Comparison of ENCODE assay signal across 14 mouse cellular contexts in genomic region chr4:132253622-132254021, GRCm38 (mm10). TPM values are rescaled to one million over a fixed set of nuclear protein-coding genes. Genes with fewer than 3 reads are reported as not detected.
DNase-seq lines count a peak whose midpoint lies in the region; ATAC-seq and TF ChIP-seq lines count a peak whose summit lies in the region.
"Had no signal": no experiment of that assay in that cellular context is flagged by ENCODE, and none has a peak within 500 bp of the region (broad histone marks: within the 10 kb centered on the region; RNA-seq: fewer than 3 reads in every experiment).

No protein-coding gene starts in this region.

- H3K4me1 ChIP-seq in hindbrain, embryonic 14.5 days (replicated peaks; ENCODE audit: control insufficient read depth, insufficient read depth, low read length), result no peaks in the 10 kb centered on the region
- H3K4me1 ChIP-seq in hindbrain, embryonic 11.5 days (replicated peaks; ENCODE audit: control insufficient read depth, insufficient read depth, low read length), result no peaks in the 10 kb centered on the region
- no peaks in the 10 kb centered on the region for H3K4me1 ChIP-seq in midbrain, embryonic 14.5 days (ENCODE audit: control insufficient read depth, insufficient read depth, low read length)
- 0 out of 2 replicates have a peak, but pooled peaks cover under 1% of the 10 kb centered on the region for H3K4me1 ChIP-seq in midbrain, embryonic 15.5 days
- H3K4me1 ChIP-seq: stomach, embryonic 15.5 days had no signal

- intact Hi-C loops in gastrocnemius, adult 2 months (cut with DNase I), result no loop called here
- intact Hi-C loops in gastrocnemius, postnatal 36 days (cut with DNase I), result no loop called here

- no peak overlapping the region for H3K9ac ChIP-seq in hindbrain, embryonic 14.5 days
- no peak overlapping the region for H3K9ac ChIP-seq in hindbrain, embryonic 11.5 days (ENCODE audit: low read depth, low read length)
- H3K9ac ChIP-seq in midbrain, embryonic 14.5 days (replicated peaks; ENCODE audit: low read length), result no peak overlapping the region
- H3K9ac ChIP-seq in midbrain, embryonic 15.5 days, result no peak overlapping the region
- H3K9ac ChIP-seq: stomach, embryonic 15.5 days had no signal

- no peak for TF ChIP-seq CTCF in gastrocnemius, adult 2 months (IDR thresholded peaks at IDR 0.05)

- H3K36me3 ChIP-seq in hindbrain, embryonic 14.5 days (replicated peaks; ENCODE audit: control insufficient read depth, insufficient read depth), result peaks cover 32% of the 10 kb centered on the region
- 0 out of 2 replicates have a peak, but pooled peaks cover 1% of the 10 kb centered on the region for H3K36me3 ChIP-seq in hindbrain, embryonic 11.5 days (ENCODE audit: control insufficient read depth, insufficient read depth, low read length)
- H3K36me3 ChIP-seq in midbrain, embryonic 14.5 days (ENCODE audit: control insufficient read depth, insufficient read depth, low read length), result peaks cover 31% of the 10 kb centered on the region
- peaks cover 13% of the 10 kb centered on the region for H3K36me3 ChIP-seq in midbrain, embryonic 15.5 days (replicated peaks)

- H3K27ac ChIP-seq in gastrocnemius, adult 2 months, result peak overlapping the region; percentile 28; the same call in 1 of the 2 replicates
- H3K27ac ChIP-seq in hindbrain, embryonic 14.5 days, result 0 out of 2 replicates have a peak overlapping the region, but pooled peaks have one; percentile 14
- no peak overlapping the region for H3K27ac ChIP-seq in hindbrain, embryonic 11.5 days (ENCODE audit: low read depth, low read length)
- H3K27ac ChIP-seq in midbrain, embryonic 14.5 days (replicated peaks; ENCODE audit: low read depth, low read length), result 0 out of 2 replicates have a peak overlapping the region, but pooled peaks have one; percentile 13
- no peak overlapping the region for H3K27ac ChIP-seq in midbrain, embryonic 15.5 days
- H3K27ac ChIP-seq: macrophage; stomach, embryonic 15.5 days had no signal

- H3K27me3 ChIP-seq in hindbrain, embryonic 14.5 days (ENCODE audit: control insufficient read depth, insufficient read depth, low read length), result no peaks in the 10 kb centered on the region
- no peaks in the 10 kb centered on the region for H3K27me3 ChIP-seq in hindbrain, embryonic 11.5 days (ENCODE audit: control insufficient read depth, insufficient read depth, low read length)
- H3K27me3 ChIP-seq in midbrain, embryonic 14.5 days (ENCODE audit: control insufficient read depth, insufficient read depth, low read length), result no peaks in the 10 kb centered on the region
- H3K27me3 ChIP-seq in midbrain, embryonic 15.5 days (replicated peaks), result no peaks in the 10 kb centered on the region
- H3K27me3 ChIP-seq: stomach, embryonic 15.5 days had no signal

- no peaks in the 10 kb centered on the region for H3K9me3 ChIP-seq in hindbrain, embryonic 14.5 days (ENCODE audit: control insufficient read depth, low read length)
- no peaks in the 10 kb centered on the region for H3K9me3 ChIP-seq in hindbrain, embryonic 11.5 days (ENCODE audit: control insufficient read depth, low read length)
- H3K9me3 ChIP-seq in midbrain, embryonic 14.5 days (ENCODE audit: control insufficient read depth, low read length), result no peaks in the 10 kb centered on the region
- H3K9me3 ChIP-seq in midbrain, embryonic 15.5 days, result no peaks in the 10 kb centered on the region
- H3K9me3 ChIP-seq: stomach, embryonic 15.5 days had no signal

- H3K4me3 ChIP-seq in gastrocnemius, adult 2 months, result no peak overlapping the region
- H3K4me3 ChIP-seq in hindbrain, embryonic 14.5 days (replicated peaks; ENCODE audit: low read length), result no peak overlapping the region
- no peak overlapping the region for H3K4me3 ChIP-seq in hindbrain, embryonic 11.5 days (ENCODE audit: low read depth, low read length)
- no peak overlapping the region for H3K4me3 ChIP-seq in midbrain, embryonic 14.5 days (replicated peaks; ENCODE audit: low read depth, low read length)
- no peak overlapping the region for H3K4me3 ChIP-seq in midbrain, embryonic 15.5 days
- H3K4me3 ChIP-seq: stomach, embryonic 15.5 days had no signal

- no peak for DNase-seq in gastrocnemius, adult 2 months
- no peak for DNase-seq in gastrocnemius, postnatal 36 days
- no peak for DNase-seq in hindbrain, embryonic 14.5 days (ENCODE audit: low spot score)
- DNase-seq in hindbrain, embryonic 11.5 days (ENCODE audit: low spot score), result no peak
- no peak for DNase-seq in midbrain, embryonic 14.5 days
- DNase-seq in ovary, adult 18-20 months (ENCODE audit: low spot score), result no peak
- DNase-seq in right cerebral cortex, postnatal 14 days, result no peak
- DNase-seq: kidney, postnatal 4 days; left cerebral cortex, postnatal 4 days; lung, adult 2 months; thymus, postnatal 36 days had no signal

- ATAC-seq in hindbrain, embryonic 14.5 days (ENCODE audit: low FRiP score), result no peak
- ATAC-seq in hindbrain, embryonic 11.5 days (ENCODE audit: low FRiP score), result no peak
- ATAC-seq in midbrain, embryonic 14.5 days (ENCODE audit: low FRiP score, low TSS enrichment), result no peak
- no peak for ATAC-seq in midbrain, embryonic 15.5 days (replicated peaks)

- no peak overlapping the region for H3K4me2 ChIP-seq in hindbrain, embryonic 14.5 days (replicated peaks)
- no peak overlapping the region for H3K4me2 ChIP-seq in hindbrain, embryonic 11.5 days (replicated peaks; ENCODE audit: low read depth, low read length)
- H3K4me2 ChIP-seq in midbrain, embryonic 14.5 days (ENCODE audit: low read length), result no peak overlapping the region
- no peak overlapping the region for H3K4me2 ChIP-seq in midbrain, embryonic 15.5 days
- H3K4me2 ChIP-seq: stomach, embryonic 15.5 days had no signal

- 84% methylated on average over 2 of the region's 2 CpGs for WGBS in hindbrain, embryonic 14.5 days
- 86% methylated on average over 2 of the region's 2 CpGs for WGBS in hindbrain, embryonic 11.5 days
- 82% methylated on average over 2 of the region's 2 CpGs for WGBS in midbrain, embryonic 14.5 days
- WGBS in midbrain, embryonic 15.5 days, result 72% methylated on average over 2 of the region's 2 CpGs

RNA-seq across cellular contexts. Expression of gene Gmeb1, which starts 7.8 kb away (rescaled TPM):
- total RNA-seq in gastrocnemius, adult 2 months (2021), result 10 to 100 TPM in 1 of 2 experiments, 1 to 10 TPM in 1; 8.7 to 10.6 TPM
- total RNA-seq in gastrocnemius, postnatal 36 days (2021), result 1 to 10 TPM; 6.9 to 8.6 TPM
- polyA plus RNA-seq in hindbrain, embryonic 14.5 days (2014; fragmentation: Nextera tagmentation; extraction: Ambion mirVana), result 34.7 and 36.7 TPM in 2 replicates
- 38.4 and 41.4 TPM in 2 replicates for polyA plus RNA-seq in hindbrain, embryonic 11.5 days (2014; fragmentation: Nextera tagmentation; extraction: Ambion mirVana)
- polyA plus RNA-seq in midbrain, embryonic 14.5 days (2014; fragmentation: Nextera tagmentation; extraction: Ambion mirVana), result 31.6 and 46.5 TPM in 2 replicates
- polyA plus RNA-seq in midbrain, embryonic 15.5 days (2015; fragmentation: Nextera tagmentation; extraction: Ambion mirVana), result 45.7 and 47.4 TPM in 2 replicates

RNA-seq across cellular contexts. Expression of gene Taf12, which starts 20.6 kb away (rescaled TPM):
- total RNA-seq in gastrocnemius, adult 2 months (2021), result 10 to 100 TPM; 34.7 to 38.4 TPM
- total RNA-seq in gastrocnemius, postnatal 36 days (2021), result 10 to 100 TPM; 32.5 to 33.4 TPM
- 38.0 and 40.8 TPM in 2 replicates for polyA plus RNA-seq in hindbrain, embryonic 14.5 days (2014; fragmentation: Nextera tagmentation; extraction: Ambion mirVana)
- 60.5 and 65.0 TPM in 2 replicates for polyA plus RNA-seq in hindbrain, embryonic 11.5 days (2014; fragmentation: Nextera tagmentation; extraction: Ambion mirVana)
- polyA plus RNA-seq in midbrain, embryonic 14.5 days (2014; fragmentation: Nextera tagmentation; extraction: Ambion mirVana), result 45.7 and 50.6 TPM in 2 replicates
- 45.2 and 47.7 TPM in 2 replicates for polyA plus RNA-seq in midbrain, embryonic 15.5 days (2015; fragmentation: Nextera tagmentation; extraction: Ambion mirVana)

RNA-seq across cellular contexts. Expression of gene Ythdf2, which starts 41.5 kb away (rescaled TPM):
- total RNA-seq in gastrocnemius, adult 2 months (2021), result 10 to 100 TPM; 27.3 to 27.6 TPM
- total RNA-seq in gastrocnemius, postnatal 36 days (2021), result 10 to 100 TPM; 21.6 to 27.3 TPM
- polyA plus RNA-seq in hindbrain, embryonic 14.5 days (2014; fragmentation: Nextera tagmentation; extraction: Ambion mirVana), result 119 and 122 TPM in 2 replicates
- polyA plus RNA-seq in hindbrain, embryonic 11.5 days (2014; fragmentation: Nextera tagmentation; extraction: Ambion mirVana), result 161 TPM in 2 replicates
- polyA plus RNA-seq in midbrain, embryonic 14.5 days (2014; fragmentation: Nextera tagmentation; extraction: Ambion mirVana), result 130 and 169 TPM in 2 replicates
- 117 and 120 TPM in 2 replicates for polyA plus RNA-seq in midbrain, embryonic 15.5 days (2015; fragmentation: Nextera tagmentation; extraction: Ambion mirVana)

RNA-seq across cellular contexts. Expression of gene Rab42, which starts 49.6 kb away (rescaled TPM):
- under 1 TPM in 1 of 2 experiments, not detected in 1; 0.33 TPM for total RNA-seq in gastrocnemius, adult 2 months (2021)
- total RNA-seq in gastrocnemius, postnatal 36 days (2021), result not detected
- 0.95 and 1.5 TPM in 2 replicates for polyA plus RNA-seq in hindbrain, embryonic 14.5 days (2014; fragmentation: Nextera tagmentation; extraction: Ambion mirVana)
- polyA plus RNA-seq in hindbrain, embryonic 11.5 days (2014; fragmentation: Nextera tagmentation; extraction: Ambion mirVana), result 0.39 and 0.61 TPM in 2 replicates
- 1.3 TPM in 2 replicates for polyA plus RNA-seq in midbrain, embryonic 14.5 days (2014; fragmentation: Nextera tagmentation; extraction: Ambion mirVana)
- polyA plus RNA-seq in midbrain, embryonic 15.5 days (2015; fragmentation: Nextera tagmentation; extraction: Ambion mirVana), result 2.0 and 2.4 TPM in 2 replicates

Comparison
In these comparisons a context has a peak if more than half of its experiments do, and no peak if none do; other contexts are left out.
1. H3K27ac ChIP-seq: peak in gastrocnemius, adult 2 months (single experiment), hindbrain, embryonic 14.5 days (single experiment) and midbrain, embryonic 14.5 days (single experiment); none in hindbrain, embryonic 11.5 days (single experiment) and midbrain, embryonic 15.5 days (single experiment).